Comparison of ENCODE assay signal across 21 mouse cellular contexts in genomic region chr3:103497696-103498095, GRCm38 (mm10).
DNase-seq lines count a peak whose midpoint lies in the region; ATAC-seq and TF ChIP-seq lines count a peak whose summit lies in the region.
"Had no signal": no experiment of that assay in that cellular context is flagged by ENCODE, and none has a peak within 500 bp of the region (broad histone marks: within the 10 kb centered on the region; RNA-seq: fewer than 3 reads in every experiment).

No protein-coding gene starts in this region.

- H3K36me3 ChIP-seq in kidney, embryonic 14.5 days (ENCODE audit: control insufficient read depth, insufficient read depth, low read length): no peaks in the 10 kb centered on the region
- no peaks in the 10 kb centered on the region for H3K36me3 ChIP-seq in heart, embryonic 11.5 days (ENCODE audit: control insufficient read depth, insufficient read depth, low read length)
- H3K36me3 ChIP-seq: embryonic facial prominence, embryonic 15.5 days; forebrain, embryonic 10.5 days; heart, embryonic 12.5 days; hindbrain, embryonic 10.5 days had no signal

- no peaks in the 10 kb centered on the region for H3K27me3 ChIP-seq in kidney, embryonic 14.5 days (ENCODE audit: control insufficient read depth, insufficient read depth, low read length)
- H3K27me3 ChIP-seq in heart, embryonic 11.5 days (ENCODE audit: control insufficient read depth, insufficient read depth, low read length): no peaks in the 10 kb centered on the region
- H3K27me3 ChIP-seq: embryonic facial prominence, embryonic 15.5 days; heart, embryonic 12.5 days had no signal

- 0 out of 2 replicates have a peak overlapping the region, but pooled peaks have one; percentile 43 for H3K27ac ChIP-seq in cortical plate, adult 2 months (ENCODE audit: insufficient read depth, low read length)
- no peak overlapping the region for H3K27ac ChIP-seq in kidney, embryonic 14.5 days (ENCODE audit: low read depth, low read length)
- H3K27ac ChIP-seq in heart, embryonic 11.5 days (ENCODE audit: low read depth, low read length): no peak overlapping the region
- H3K27ac ChIP-seq: embryonic facial prominence, embryonic 15.5 days; forebrain, embryonic 10.5 days; heart, adult 2 months; hindbrain, embryonic 10.5 days; hindbrain, embryonic 14.5 days had no signal

- no peak overlapping the region for H3K4me2 ChIP-seq in kidney, embryonic 14.5 days (replicated peaks; ENCODE audit: low read depth, low read length)
- H3K4me2 ChIP-seq in heart, embryonic 11.5 days: no peak overlapping the region
- H3K4me2 ChIP-seq: embryonic facial prominence, embryonic 15.5 days; heart, embryonic 12.5 days; hindbrain, embryonic 14.5 days had no signal

- H3K4me1 ChIP-seq in cortical plate, adult 2 months (ENCODE audit: control insufficient read depth, insufficient read depth, low read length): peaks cover 3% of the 10 kb centered on the region; the same call in 1 of the 2 replicates
- no peaks in the 10 kb centered on the region for H3K4me1 ChIP-seq in kidney, embryonic 14.5 days (ENCODE audit: control insufficient read depth, insufficient read depth, low read length)
- H3K4me1 ChIP-seq in heart, embryonic 11.5 days (ENCODE audit: control insufficient read depth, insufficient read depth, low read length): no peaks in the 10 kb centered on the region
- H3K4me1 ChIP-seq: embryonic facial prominence, embryonic 15.5 days; heart, embryonic 12.5 days had no signal

- TF ChIP-seq POLR2A in cortical plate, adult 2 months (IDR thresholded peaks at IDR 0.05; ENCODE audit: extremely low read depth, insufficient read depth, low read length): no peak

- no peak for TF ChIP-seq CTCF in cortical plate, adult 2 months (IDR thresholded peaks at IDR 0.05; ENCODE audit: extremely low read depth, insufficient read depth, low read length)

- H3K4me3 ChIP-seq in cortical plate, adult 2 months (ENCODE audit: insufficient read depth, low read length): no peak overlapping the region
- H3K4me3 ChIP-seq in kidney, embryonic 14.5 days (ENCODE audit: low read length): no peak overlapping the region
- H3K4me3 ChIP-seq in heart, embryonic 11.5 days (ENCODE audit: low read depth, low read length): no peak overlapping the region
- H3K4me3 ChIP-seq: embryonic facial prominence, embryonic 15.5 days; erythroblast, embryonic 14.5 days; forebrain, embryonic 10.5 days; heart, adult 2 months; heart, embryonic 12.5 days; hindbrain, embryonic 10.5 days had no signal

- no peak overlapping the region for H3K9ac ChIP-seq in kidney, embryonic 14.5 days (ENCODE audit: low read depth, low read length)
- H3K9ac ChIP-seq in heart, embryonic 11.5 days (ENCODE audit: low read depth, low read length): no peak overlapping the region
- H3K9ac ChIP-seq: embryonic facial prominence, embryonic 15.5 days; heart, embryonic 12.5 days; hindbrain, embryonic 14.5 days had no signal

- peak; percentile 51 to 55 for DNase-seq in cerebellum, postnatal 10 days
- DNase-seq in cerebellum, postnatal 36 days: no peak
- DNase-seq in adrenal gland, adult 2 months: peak; percentile 69
- DNase-seq in adrenal gland, postnatal 14 days: peak; percentile 40
- DNase-seq in kidney, adult 8-10 months: no peak
- DNase-seq: cerebellum, adult 11-12 months; cerebellum, adult 9-10 months; embryo, embryonic 11 days; gastrocnemius, postnatal 36 days had no signal

- H3K9me3 ChIP-seq in kidney, embryonic 14.5 days (ENCODE audit: control insufficient read depth, low read length): no peaks in the 10 kb centered on the region
- no peaks in the 10 kb centered on the region for H3K9me3 ChIP-seq in heart, embryonic 11.5 days (replicated peaks; ENCODE audit: control insufficient read depth, low read length)
- H3K9me3 ChIP-seq: embryonic facial prominence, embryonic 15.5 days; forebrain, embryonic 10.5 days; heart, embryonic 12.5 days; hindbrain, embryonic 10.5 days had no signal

- WGBS in kidney, embryonic 14.5 days: 90% methylated on average over 3 of the region's 3 CpGs
- WGBS in heart, embryonic 11.5 days (ENCODE audit: insufficient replicate concordance): 80% methylated on average over 3 of the region's 3 CpGs

- no peak for ATAC-seq in kidney, embryonic 14.5 days (ENCODE audit: low FRiP score, low TSS enrichment)
- ATAC-seq in heart, embryonic 11.5 days (replicated peaks; ENCODE audit: insufficient number of reproducible peaks, low FRiP score, low TSS enrichment): no peak
- ATAC-seq: forebrain, embryonic 14.5 days; intestine, embryonic 16.5 days had no signal

Comparison
In these comparisons a context has a peak if more than half of its experiments do, and no peak if none do; other contexts are left out.
1. DNase-seq: peak in cerebellum, postnatal 10 days (2 of 2), adrenal gland, adult 2 months (single experiment) and adrenal gland, postnatal 14 days (single experiment); none in cerebellum, postnatal 36 days (0 of 2) and kidney, adult 8-10 months (0 of 2).